Mouse (Mus musculus) erythroid progenitor cell, adult 5-6 weeks (primary cell): ENCODE results near the gene Gpr152. TPM values are rescaled to one million over a fixed set of nuclear protein-coding genes. Genes with fewer than 3 reads are reported as not detected.
"Not testable (repeated sequence)": the region's sequence is repeated elsewhere in the genome, so short reads cannot be mapped to it uniquely, and the experiment has no call there.

ENCODE experiments used
- ATAC-seq: replicated peaks from 2 replicates; pipeline ENCODE4 v1.8.0; 2016; ENCODE audit warnings: moderate number of reproducible peaks, mild to moderate bottlenecking, moderate TSS enrichment, inconsistent platforms; ENCODE audit not compliant: poor library complexity, low FRiP score, severe bottlenecking
- total RNA-seq, 2 experiments: library from RNA; stranded (forward) in 1 of 2; stranded (reverse) in 1 of 2; fragments of 150-400 nt in 1 of 2; fragments of 186-747, 209-891 nt in 1 of 2; gene quantifications; 2 replicates each; pipeline versions ENCODE4 v1.2.3 to v1.2.4; 2015 to 2017; ENCODE audit warnings: low replicate concordance in 2 of 2

Gpr152 gene
- total RNA-seq, 2 experiments from 2014 or later: not detected

GRCm38 (mm10) chr19:4126759-4127495, 12.7 kb upstream of the Gpr152 start:
- ATAC-seq: peak; percentile 23; the same call in 1 of the 2 replicates

GRCm38 (mm10) chr19:4129462-4129861, 10.1 kb upstream of the Gpr152 start:
- no peak for ATAC-seq

DNA sequence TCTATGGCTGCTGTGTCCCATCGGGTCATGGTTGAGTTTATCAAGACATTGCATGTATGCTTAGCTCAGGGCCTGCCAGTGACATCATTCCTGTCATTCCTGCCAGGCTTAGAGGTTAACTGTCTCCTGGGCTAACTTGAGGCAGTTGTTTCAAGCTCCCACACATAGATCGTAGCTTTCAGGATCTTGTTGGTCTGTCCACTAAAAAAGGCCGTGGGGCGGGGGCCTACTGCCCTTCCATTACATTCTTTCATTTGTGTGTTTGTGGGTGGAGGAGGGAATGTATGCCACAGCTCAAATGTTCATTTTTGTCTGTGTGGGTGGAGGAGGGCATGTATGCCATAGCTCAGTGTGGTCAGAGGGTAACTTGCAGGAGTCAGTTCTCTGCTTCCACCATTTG, 9.5 kb upstream of the Gpr152 start:
- no peak for ATAC-seq

DNA sequence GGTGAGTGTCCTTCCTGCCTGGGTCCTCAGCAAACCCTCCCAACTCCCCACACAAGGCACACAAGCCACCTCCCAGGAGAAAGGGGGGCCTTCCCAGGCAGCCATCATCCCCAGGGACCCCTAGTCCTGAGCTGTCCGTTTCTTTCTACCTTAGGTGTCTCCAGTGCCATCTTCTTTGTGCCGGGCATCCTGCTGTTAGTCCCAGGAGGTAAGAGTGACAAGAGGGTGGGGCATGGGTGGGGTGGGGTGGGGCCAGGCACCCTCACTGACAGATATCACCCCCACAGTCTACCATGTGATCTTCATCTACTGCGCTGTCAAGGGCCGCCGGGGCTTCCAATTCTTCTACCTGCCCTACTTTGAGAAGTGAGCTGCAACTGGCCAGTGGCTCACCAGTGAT, 8.5 kb upstream of the Gpr152 start:
- ATAC-seq: peak; percentile 66

GRCm38 (mm10) chr19:4131768-4132167, 7.8 kb upstream of the Gpr152 start:
- ATAC-seq: peak; percentile 52

GRCm38 (mm10) chr19:4134354-4134753, 5.2 kb upstream of the Gpr152 start:
- no peak for ATAC-seq

GRCm38 (mm10) chr19:4135229-4135962, 4.2 kb upstream of the Gpr152 start:
- ATAC-seq: not testable (repeated sequence)

DNA sequence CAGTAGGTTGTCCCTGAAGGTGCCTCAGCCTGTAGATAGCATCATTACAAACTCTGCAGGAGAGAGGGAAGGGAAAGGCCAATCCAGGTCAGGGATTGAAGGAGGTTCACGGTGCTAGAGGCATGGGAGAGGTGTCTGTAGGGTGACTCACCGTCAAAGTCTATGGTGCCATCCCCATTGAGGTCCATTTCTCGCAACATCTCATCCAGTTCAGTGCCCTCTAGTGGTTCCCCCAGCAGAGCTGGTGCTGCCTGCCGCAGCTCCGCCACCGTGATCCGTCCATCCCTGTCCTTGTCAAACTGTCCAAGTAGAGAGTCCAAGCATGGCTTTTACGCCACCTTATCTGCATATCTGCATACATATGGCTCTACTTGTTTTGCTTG, 3.6 kb upstream of the Gpr152 start:
- ATAC-seq: peak; percentile 77

DNA sequence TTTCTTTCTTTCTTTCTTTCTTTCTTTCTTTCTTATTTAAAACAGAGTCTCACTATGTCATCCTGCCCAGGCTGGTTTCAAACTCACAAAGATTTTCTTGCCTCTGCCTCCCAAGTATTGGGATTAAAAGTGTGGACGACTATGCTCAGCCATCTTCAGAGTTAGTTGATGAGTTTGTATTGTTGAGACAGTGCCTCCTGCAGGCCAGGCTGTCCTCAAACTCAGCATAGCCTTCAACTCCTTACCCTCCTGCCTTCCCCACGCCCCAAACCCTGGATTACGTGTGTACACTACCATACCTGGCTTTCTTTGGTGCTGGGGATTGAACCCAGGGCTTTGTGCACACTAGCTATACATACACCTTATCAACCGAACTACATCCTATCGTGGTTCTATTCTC, 3.1 kb upstream of the Gpr152 start:
- peak; percentile 75 for ATAC-seq

DNA sequence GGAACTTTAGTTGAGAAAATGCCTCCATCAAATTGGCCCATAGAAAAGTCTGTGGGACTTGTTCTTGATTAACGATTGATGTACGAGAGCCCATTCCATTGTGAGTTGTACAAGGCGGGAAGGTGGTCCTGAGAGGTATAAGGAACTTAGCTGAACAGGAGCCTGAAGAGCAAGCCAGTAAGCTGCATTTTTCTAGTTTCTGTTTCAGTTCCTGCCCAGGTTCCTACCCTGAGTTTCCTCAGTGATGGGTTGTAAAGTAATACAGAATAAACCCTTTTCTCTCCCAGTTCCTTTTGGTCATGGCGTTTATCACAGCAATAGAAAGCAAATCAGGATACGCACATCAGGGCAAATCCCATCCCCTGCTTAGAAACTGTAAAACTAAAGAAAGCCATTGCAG, 1.7 kb upstream of the Gpr152 start:
- no peak for ATAC-seq

- no peak for ATAC-seq
Observed at GRCm38 (mm10) chr19:4140147-4140546, 560 bp downstream of the Gpr152 start.

DNA sequence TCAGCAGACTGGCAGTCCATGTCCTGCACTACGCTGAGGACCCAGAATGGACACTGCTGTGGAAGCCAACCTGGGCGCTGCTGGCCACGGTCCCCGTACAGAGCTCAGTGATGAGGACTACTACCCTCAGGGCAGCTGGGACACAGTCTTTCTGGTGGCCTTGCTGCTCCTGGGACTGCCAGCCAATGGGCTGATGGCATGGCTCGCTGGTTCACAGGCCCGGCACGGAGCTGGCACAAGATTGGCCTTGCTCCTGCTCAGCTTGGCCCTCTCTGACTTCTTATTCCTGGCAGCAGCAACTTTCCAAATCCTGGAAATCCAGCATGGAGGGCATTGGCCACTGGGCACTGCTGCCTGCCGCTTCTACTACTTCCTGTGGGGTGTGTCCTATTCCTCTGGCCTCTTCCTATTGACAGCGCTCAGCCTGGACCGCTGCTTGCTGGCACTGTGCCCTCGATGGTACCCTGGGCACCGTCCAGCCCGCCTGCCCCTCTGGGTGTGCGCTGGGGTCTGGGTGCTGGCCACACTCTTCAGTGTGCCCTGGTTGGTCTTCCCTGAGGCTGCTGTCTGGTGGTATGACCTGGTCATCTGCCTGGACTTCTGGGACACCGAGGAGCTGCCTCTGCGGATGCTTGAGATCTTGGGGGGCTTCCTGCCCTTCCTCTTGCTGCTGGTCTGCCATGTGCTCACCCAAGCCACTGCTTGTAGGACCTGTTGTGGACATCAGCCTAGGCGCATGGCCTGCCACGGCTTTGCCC, 3.0 kb downstream of the Gpr152 start:
- ATAC-seq: no peak

GRCm38 (mm10) chr19:4143759-4144268, 4.2 kb downstream of the Gpr152 start, which contains the start of gene Cabp4:
Gene Cabp4, minus strand, starts transcription at chr19:4144033.
- ATAC-seq: no peak

- no peak for ATAC-seq
Observed at GRCm38 (mm10) chr19:4144550-4145498, 5.2 kb downstream of the Gpr152 start.

DNA sequence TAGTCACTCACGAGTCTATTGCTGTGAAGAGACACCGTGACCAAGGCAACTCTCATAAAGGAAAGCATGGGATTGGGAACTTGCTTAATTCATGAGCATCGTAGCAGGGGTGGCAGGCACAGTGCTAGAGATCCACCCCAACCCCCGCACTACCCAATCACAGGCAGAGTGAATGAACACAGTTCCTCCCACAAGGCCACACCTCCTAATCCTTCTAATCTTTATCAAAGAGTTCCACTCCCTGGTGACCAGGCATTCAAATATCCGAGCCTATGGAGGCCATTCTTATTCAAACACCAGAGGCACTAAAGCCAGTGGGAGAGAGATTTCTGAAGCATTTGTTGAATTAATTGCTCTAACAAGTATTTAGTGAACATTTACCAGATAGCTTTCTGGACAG, 6.3 kb downstream of the Gpr152 start:
- ATAC-seq: no peak

DNA sequence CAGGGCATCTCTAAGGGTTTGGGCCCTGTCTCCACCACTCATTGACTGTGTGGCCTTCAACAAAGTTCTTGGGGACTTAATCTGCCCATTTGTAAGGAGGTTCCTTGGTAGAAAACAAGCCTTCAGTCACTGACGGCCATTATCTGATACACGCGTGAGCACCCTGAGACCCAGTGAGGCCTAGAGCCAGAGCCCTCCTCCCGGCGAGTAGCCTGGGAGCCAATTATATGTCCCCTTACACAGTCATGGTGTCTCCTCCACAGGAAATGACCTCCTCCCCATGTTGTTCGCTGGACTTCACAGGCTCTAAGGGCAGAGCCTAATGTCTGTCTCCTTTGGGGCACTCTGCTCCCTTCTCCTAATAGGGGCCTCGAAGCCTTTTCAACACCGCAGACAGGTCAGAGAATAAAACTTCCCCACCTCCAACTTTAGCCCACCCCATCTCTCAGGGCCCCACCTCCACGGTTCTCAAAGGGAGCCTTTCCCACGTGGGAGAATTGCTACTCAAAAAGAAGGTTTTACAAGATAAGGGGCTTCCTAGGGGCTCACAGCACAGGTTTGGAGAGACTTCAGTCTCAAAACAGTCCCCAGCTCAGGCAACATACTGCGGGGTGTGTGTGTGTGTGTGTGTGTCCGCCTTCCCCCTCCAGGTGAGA, 6.9 kb downstream of the Gpr152 start:
- no peak for ATAC-seq

DNA sequence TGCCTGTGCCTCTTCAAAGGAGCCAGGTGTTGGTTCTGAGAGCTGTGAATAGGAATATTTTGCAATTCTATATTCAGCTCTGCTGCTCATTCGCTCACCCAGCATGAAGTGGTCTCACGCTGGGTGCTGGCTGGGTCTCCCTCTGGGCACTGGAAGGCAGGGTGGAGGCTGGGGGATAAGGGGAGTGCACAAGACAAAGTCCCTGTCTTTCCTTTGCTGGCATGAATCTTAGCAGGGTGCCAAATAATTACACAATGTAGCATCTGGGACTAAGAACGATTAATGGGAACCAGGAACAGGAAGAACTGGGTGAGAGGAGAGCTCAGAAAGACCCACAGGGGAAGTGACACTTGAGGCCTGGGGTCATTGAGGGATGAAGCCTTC, 7.4 kb downstream of the Gpr152 start:
- ATAC-seq: no peak

GRCm38 (mm10) chr19:4147782-4148490, 8.3 kb downstream of the Gpr152 start:
- ATAC-seq: peak; percentile 36; the same call in 1 of the 2 replicates
